Mouse (Mus musculus): ENCODE measurements around the gene Slc35e2.
A peak's percentile ranks its signal among the peaks of the same experiment; 100 is the strongest.
"Not testable (repeated sequence)": the region's sequence is repeated elsewhere in the genome, so short reads cannot be mapped to it uniquely, and the experiment has no call there.

Gene Slc35e2

DNA sequence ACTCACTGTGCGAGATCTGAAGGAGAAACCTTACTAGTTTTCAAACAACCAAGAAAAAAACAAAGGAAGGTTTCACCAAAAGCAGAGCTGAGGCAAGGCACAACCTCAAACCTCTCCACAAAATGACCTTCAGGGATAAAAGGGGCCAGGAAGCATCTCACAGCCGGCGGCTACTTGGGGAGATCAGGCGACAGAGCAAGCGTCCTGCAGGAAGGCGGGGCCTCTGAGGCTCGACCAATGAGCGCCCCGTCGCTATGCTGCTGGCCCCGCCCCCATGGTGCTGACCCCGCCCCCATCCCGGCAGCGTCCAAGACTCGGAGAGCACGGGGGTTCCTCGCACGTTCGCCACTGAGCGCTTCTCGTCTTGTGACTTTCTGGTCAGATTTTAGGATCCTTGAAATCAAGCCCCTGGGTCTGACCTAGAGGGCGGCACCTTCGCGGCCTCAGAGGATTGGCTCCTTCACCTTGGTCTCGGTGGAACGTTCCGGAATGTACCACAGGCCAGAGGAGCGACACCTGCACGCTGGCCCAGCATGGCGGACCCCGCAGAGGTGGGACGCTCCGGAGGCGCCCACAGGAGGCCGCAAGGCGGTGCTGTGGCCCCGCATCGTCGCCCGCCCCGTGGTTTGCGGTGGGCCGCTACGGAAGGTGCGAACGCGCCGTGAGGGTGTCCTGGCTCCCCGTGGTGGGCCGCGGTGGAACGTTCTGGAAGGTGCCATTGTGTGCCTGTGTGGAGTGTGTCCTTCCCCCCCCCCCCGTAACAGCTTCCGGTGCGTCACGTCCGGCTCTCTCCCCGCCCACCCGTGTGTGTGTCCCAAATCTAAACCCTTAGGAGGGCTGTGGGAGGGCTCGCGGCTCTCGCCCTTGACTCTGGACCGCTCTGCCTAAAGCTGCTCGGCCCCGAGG, at the start of gene Slc35e2:
Gene Slc35e2 (plus strand): TSS at position 326 of the 906 bp plus-strand sequence.
- DNase-seq (ENCODE audit: low spot score in 2 of 2), result peak; percentile 87 to 96

DNA sequence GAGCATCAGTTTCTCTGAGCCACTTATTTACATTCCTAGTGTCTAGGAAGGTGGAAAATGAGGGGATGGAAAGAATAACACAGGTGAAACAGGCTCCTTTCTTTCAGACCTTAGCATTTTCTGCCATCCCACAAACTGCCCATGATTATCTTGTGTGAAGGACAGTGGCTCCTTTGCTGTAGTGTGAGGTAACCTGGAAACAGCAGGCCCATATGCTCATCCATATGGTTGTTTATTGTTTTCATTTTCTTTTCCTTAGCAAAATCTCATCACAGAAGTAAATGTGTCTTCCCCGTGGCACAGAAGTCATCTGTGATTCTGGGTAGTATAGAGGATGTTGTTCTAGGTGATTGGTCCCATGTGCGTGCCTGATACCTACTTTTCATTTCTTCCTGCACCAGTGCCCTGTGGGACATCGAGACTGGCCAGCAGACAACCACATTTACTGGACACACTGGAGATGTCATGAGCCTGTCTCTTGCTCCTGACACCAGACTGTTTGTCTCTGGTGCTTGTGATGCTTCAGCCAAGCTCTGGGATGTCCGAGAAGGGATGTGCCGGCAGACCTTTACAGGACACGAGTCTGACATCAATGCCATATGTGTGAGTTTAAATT, 48.2 kb upstream of the Slc35e2 start:
- no peak for DNase-seq (ENCODE audit: low spot score in 2 of 2)

DNA sequence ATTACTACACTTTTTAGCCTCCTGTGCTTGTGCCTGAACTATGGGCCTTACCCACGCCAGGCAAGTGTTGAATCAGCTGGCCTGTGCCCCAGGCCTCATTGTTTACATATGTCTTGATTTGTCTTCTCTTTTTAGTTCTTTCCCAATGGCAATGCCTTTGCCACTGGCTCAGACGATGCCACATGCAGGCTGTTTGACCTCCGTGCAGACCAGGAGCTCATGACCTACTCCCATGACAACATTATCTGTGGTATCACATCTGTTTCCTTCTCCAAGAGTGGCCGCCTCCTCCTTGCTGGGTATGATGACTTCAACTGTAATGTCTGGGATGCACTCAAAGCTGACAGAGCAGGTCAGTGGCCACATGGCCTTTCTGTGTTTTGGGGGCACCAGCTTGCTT, 46.3 kb upstream of the Slc35e2 start:
- no peak for DNase-seq (ENCODE audit: low spot score in 2 of 2)

- DNase-seq (ENCODE audit: low spot score in 2 of 2), result no peak
Measured at GRCm38 (mm10) chr4:155555464-155555863, 45.8 kb upstream of the Slc35e2 start.

- DNase-seq (ENCODE audit: low spot score in 2 of 2), result no peak
Measured at GRCm38 (mm10) chr4:155559454-155559853, 41.8 kb upstream of the Slc35e2 start.

GRCm38 (mm10) chr4:155560932-155561331, 40.3 kb upstream of the Slc35e2 start:
- no peak for DNase-seq (ENCODE audit: low spot score in 2 of 2)

GRCm38 (mm10) chr4:155561661-155562442, 39.4 kb upstream of the Slc35e2 start, which contains the start of gene Nadk:
Gene Nadk (plus strand): TSS chr4:155562378.
- DNase-seq (ENCODE audit: low spot score in 2 of 2), result no peak

DNA sequence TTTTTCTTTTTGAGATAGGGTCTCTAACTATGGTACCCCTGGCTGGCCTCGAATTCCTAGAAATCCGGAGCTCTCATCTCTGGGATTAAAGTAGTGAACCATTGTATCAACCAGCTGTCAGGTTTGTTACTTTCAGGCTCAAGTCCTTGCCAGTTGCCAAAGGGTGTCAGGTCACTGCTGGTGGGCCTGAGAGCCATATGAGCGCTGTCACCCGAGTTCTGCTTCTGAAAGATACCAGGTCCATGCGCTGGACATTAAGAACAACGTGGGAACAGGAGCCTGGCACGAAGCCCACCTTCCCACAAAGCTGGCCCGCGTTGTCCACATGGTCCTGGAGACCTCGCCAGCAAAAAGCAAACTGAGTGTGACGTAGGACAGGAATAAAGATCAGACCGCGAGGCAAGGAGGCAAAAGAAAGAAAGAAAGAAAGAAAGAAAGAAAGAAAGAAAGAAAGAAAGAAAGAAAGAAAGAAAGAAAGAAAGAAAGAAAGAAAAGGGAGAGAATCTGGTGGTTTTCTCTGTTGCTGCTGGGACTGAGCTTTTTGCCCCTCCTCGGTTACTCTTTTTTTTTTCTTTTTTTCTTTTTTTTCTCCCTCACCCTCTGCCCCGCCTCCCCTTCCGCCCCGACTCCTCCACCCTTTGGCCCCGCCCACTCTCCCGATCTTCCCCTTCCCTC, 38.4 kb upstream of the Slc35e2 start:
- DNase-seq (ENCODE audit: low spot score in 2 of 2), result peak; percentile 26 to 47

GRCm38 (mm10) chr4:155563400-155564231, 37.6 kb upstream of the Slc35e2 start:
- DNase-seq (ENCODE audit: low spot score in 2 of 2), result peak; percentile 97

DNA sequence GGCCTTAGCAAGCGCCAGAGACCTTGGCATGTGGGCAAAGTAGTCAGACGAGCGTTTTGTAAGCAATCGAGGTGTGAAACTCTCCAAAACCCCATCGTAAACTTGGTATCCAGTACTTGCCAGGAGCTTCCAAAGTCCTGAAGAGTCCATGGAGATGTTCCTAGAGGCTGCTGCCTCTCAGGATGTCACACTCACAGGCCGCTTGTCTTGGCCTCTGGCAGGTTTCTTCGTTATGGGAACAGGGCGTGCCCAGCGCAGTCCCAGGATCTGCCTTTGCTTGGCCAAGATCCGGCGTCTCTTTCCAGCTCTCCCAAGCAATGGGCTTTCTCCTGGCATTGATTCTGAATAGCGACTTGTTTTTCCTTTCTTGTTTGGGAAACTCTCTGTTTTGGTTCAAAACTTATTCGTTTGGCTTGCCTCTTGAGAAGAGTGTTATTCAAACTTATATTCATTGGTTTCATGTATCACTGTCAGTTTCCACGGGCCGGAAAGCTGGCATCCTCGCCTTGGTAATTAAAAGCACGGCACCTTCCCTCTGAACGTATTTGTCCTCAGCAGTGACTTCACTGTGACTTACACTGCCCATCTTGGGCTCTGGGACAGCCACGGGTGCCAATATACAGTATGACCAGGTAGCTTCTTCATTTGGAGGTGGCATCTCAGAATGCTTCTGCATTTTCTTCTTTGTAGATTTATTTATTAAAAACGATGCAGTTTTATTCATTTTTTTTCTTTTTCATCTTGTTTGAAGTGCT, 36.7 kb upstream of the Slc35e2 start:
- no peak for DNase-seq (ENCODE audit: low spot score in 2 of 2)

GRCm38 (mm10) chr4:155566555-155566954, 34.7 kb upstream of the Slc35e2 start:
- no peak for DNase-seq (ENCODE audit: low spot score in 2 of 2)

DNA sequence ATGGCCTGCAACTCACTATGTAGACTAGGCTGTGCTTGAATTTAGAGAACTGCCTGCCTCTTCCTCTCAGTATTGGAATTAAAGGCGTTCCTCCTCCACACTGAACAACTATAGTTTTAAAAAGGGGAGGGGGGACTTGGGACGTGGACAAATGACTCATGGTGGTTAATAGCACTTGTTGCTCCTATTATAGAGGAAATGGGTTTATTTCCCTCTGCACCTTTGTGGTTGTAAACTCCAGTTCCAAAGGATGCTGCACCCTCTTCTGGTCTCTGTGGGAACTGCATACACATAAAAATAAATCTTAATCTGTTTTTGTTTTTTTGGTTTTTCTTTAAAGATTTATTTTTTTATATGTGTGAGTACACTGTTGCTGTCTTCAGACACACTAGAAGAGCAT, 33.0 kb upstream of the Slc35e2 start:
- peak in 1 of 2 experiments; percentile 35 for DNase-seq (ENCODE audit: low spot score in 2 of 2)

- no peak for DNase-seq (ENCODE audit: low spot score in 2 of 2)
Measured at GRCm38 (mm10) chr4:155568632-155569370, 32.4 kb upstream of the Slc35e2 start.

DNA sequence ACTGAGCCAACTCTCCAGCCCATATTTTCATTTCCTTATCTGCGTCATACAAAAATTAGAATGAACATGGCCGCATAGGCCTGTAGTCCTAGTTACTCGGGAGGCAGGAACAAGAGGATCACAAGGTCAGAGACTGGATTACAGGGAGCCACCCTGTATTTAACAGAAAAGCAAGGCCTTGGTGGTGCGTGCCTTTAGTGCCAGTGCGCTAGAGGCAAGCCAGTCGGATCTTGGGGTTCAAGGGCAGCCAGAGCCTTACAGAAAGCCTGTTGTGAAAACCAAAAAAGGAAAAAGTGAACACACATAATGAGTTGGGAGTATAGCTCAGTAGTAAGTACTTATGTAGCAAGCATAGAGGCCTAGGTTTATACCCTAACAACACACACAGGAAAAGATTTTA, 31.4 kb upstream of the Slc35e2 start:
- DNase-seq (ENCODE audit: low spot score in 2 of 2), result no peak

DNA sequence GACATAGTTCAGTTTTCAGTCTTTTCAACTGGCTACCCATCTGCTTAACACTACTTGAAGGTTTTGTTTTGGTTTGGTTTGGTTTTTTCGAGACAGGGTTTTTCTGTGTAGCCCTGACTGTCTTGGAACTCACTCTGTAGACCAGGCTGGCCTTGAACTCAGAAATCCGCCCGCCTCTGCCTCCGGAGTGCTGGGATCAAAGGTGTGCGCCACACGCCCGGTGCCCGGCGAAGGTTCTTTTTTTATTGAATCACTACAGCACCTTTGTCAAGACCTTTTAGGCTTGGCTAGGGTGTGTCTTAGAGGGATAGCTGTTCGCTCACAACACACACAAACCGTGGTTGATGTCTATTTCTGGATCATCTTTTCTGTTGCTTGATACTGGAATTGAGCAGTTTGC, 30.9 kb upstream of the Slc35e2 start:
- DNase-seq (ENCODE audit: low spot score in 2 of 2), result not testable (repeated sequence)

- no peak for DNase-seq (ENCODE audit: low spot score in 2 of 2)
Measured at GRCm38 (mm10) chr4:155571442-155571841, 29.8 kb upstream of the Slc35e2 start.

DNA sequence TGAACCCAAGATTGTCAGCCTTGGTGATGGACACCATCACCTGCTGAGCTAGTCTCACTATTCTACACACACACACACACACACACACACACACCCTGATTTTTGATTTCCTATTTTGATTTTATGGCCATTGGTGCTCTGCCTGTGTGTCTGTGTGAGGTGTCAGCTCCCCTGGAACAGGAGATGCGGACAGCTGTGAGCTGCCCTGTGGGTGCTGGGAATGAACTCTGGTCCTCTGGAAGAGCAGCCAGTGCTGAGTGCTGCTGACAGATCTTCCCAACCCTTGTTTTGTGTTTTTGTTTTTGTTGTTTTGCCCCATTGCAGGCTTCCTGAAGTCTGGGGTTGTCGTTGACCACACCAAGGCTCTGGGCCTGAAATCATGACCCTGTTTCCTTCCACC, 28.1 kb upstream of the Slc35e2 start:
- no peak for DNase-seq (ENCODE audit: low spot score in 2 of 2)

DNA sequence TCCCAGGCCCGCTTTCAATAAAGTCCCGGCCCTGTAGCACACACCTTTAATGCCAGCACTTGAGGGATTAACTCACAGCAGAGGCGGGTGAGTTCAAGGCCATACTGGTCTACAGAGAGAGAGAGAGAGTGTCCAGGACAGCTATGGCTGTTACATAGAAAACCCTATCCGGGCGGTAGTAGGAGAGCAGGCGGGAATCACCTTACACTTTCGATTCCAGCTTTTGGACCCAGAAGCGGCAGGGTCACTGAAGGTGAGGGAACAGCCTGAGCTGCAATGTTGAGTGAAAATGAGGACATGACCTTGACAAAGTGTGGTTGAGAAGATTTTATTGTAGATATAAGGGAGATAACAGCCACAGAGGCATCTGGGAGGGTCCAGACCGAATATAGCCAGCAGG, 27.3 kb upstream of the Slc35e2 start:
- DNase-seq (ENCODE audit: low spot score in 2 of 2), result no peak

DNA sequence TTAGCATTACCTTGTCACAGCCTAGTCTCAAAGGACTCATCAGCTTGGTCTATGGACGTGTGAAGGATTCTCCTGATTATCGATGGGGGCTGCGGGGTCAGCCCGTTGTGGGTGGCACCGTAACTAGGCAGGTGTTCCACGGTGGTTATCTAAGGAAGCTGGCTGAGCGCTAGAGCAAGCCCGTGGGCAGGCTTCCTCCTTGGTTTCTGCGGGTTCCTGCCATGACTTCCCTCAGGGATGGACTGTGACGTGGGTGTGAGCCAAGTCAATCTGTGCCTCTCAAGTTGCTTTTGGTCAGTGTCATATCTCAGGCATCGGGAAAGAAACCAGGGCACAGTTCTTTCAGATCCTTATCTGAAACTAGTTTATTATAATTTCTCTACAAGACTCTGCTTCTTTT, 26.3 kb upstream of the Slc35e2 start:
- no peak for DNase-seq (ENCODE audit: low spot score in 2 of 2)

Measured in thymus, postnatal 10 days (tissue).